Mouse (Mus musculus) forebrain, embryonic 10.5 days (tissue): ENCODE data around the gene Sema6c. TPM values are rescaled to one million over a fixed set of nuclear protein-coding genes. Genes with fewer than 3 reads are reported as not detected.

Source experiments
- DNase-seq: peaks from one replicate; pipeline ENCODE4 v3.0.0-alpha.2; 2017; ENCODE audit warnings: low spot score; ENCODE audit errors: extremely low spot score
- H3K27ac ChIP-seq: fragments of 300-500 bp; sonication (generic); 2 replicates; pipeline ENCODE4 v1.5.1; 2016; ENCODE audit warnings: mild to moderate bottlenecking
- H3K27me3 ChIP-seq: fragments of 300-500 bp; sonication (generic); 2 replicates; pipeline ENCODE4 v1.6.1; 2016; ENCODE audit warnings: mild to moderate bottlenecking; ENCODE audit not compliant: poor library complexity, severe bottlenecking
- H3K36me3 ChIP-seq: fragments of 300-500 bp; sonication (generic); replicated peaks from 2 replicates; pipeline ENCODE4 v1.6.1; 2016; ENCODE audit warnings: mild to moderate bottlenecking, moderate library complexity
- H3K4me1 ChIP-seq: fragments of 300-500 bp; sonication (generic); 2 replicates; pipeline ENCODE4 v1.6.1; 2016
- H3K4me3 ChIP-seq: fragments of 300-500 bp; sonication (generic); 2 replicates; pipeline ENCODE4 v1.5.1; 2016; ENCODE audit warnings: mild to moderate bottlenecking, moderate library complexity
- H3K9me3 ChIP-seq: fragments of 300-500 bp; sonication (generic); 2 replicates; pipeline ENCODE4 v1.6.1; 2016; ENCODE audit warnings: mild to moderate bottlenecking, moderate library complexity
- WGBS: fragments of 180-500 bp; shearing (Covaris S2); methylation state at CpG from one replicate; pipeline ENCODE4 v1.1.7; 2016; 5-methylcytosine and 5-hydroxymethylcytosine counted together
- polyA plus RNA-seq: library from polyadenylated mRNA; unstranded; fragments of >200 nt; fragmentation: Nextera tagmentation; extraction: Ambion mirVana; gene quantifications from 2 replicates; pipeline ENCODE4 v1.2.1, GENCODE M21; 2016

Gene Sema6c
- polyA plus RNA-seq, 1 experiment from 2014 or later = 3.9 TPM

GRCm38 (mm10) chr3:95161041-95161551 lies 839 bp downstream of the Sema6c start:
- H3K27ac ChIP-seq = peak overlapping the region; percentile 81
- peaks cover 48% of the 10 kb centered on the region for H3K27me3 ChIP-seq
- H3K4me1 ChIP-seq = peaks cover 45% of the 10 kb centered on the region
- H3K9me3 ChIP-seq = no peaks in the 10 kb centered on the region
- WGBS = under 1% methylated on average over 30 of the region's 30 CpGs
- peak overlapping the region; percentile 65 for H3K4me3 ChIP-seq
- peaks cover 19% of the 10 kb centered on the region for H3K36me3 ChIP-seq
- DNase-seq = peak; percentile 40

- H3K36me3 ChIP-seq = peaks cover 25% of the 10 kb centered on the region
- H3K4me1 ChIP-seq = peaks cover 45% of the 10 kb centered on the region
- DNase-seq = no peak
- no peaks in the 10 kb centered on the region for H3K9me3 ChIP-seq
- WGBS = 7% methylated on average over 9 of the region's 9 CpGs
- H3K4me3 ChIP-seq = peak overlapping the region; percentile 65
- H3K27me3 ChIP-seq = peaks cover 48% of the 10 kb centered on the region
- H3K27ac ChIP-seq = peak overlapping the region; percentile 81
Observed at GRCm38 (mm10) chr3:95161618-95162344, 1.5 kb downstream of the Sema6c start.

GRCm38 (mm10) chr3:95162345-95162628 lies 2.0 kb downstream of the Sema6c start:
- no peak for DNase-seq
- Histone ChIP-seq H3K36me3 (peaks cover 30% of the 10 kb centered on the region), H3K27me3 (peaks cover 53% of the 10 kb centered on the region), H3K4me1 (peaks cover 45% of the 10 kb centered on the region), H3K4me3 (peak overlapping the region; percentile 65), H3K27ac (no peak overlapping the region), H3K9me3 (no peaks in the 10 kb centered on the region)
- 55% methylated on average over 2 of the region's 2 CpGs for WGBS

GRCm38 (mm10) chr3:95163419-95164255 lies 3.4 kb downstream of the Sema6c start:
- WGBS = 71% methylated on average over 11 of the region's 11 CpGs
- DNase-seq = no peak
- no peaks in the 10 kb centered on the region for H3K9me3 ChIP-seq
- H3K27ac ChIP-seq = 0 out of 2 replicates have a peak overlapping the region, but pooled peaks have one; percentile 20
- H3K4me3 ChIP-seq = peak overlapping the region; percentile 2; the same call in 1 of the 2 replicates
- peaks cover 45% of the 10 kb centered on the region for H3K4me1 ChIP-seq
- H3K27me3 ChIP-seq = peaks cover 59% of the 10 kb centered on the region
- H3K36me3 ChIP-seq = peaks cover 44% of the 10 kb centered on the region

GRCm38 (mm10) chr3:95164256-95164550 lies 3.9 kb downstream of the Sema6c start:
- Histone ChIP-seq H3K27me3 (peaks cover 59% of the 10 kb centered on the region), H3K27ac (no peak overlapping the region), H3K4me3 (no peak overlapping the region), H3K4me1 (peaks cover 45% of the 10 kb centered on the region), H3K9me3 (no peaks in the 10 kb centered on the region), H3K36me3 (peaks cover 49% of the 10 kb centered on the region)
- no peak for DNase-seq
- WGBS = 70% methylated on average over 5 of the region's 5 CpGs

GRCm38 (mm10) chr3:95164840-95165239 lies 4.6 kb downstream of the Sema6c start:
- no peaks in the 10 kb centered on the region for H3K9me3 ChIP-seq
- 87% methylated on average over 5 of the region's 5 CpGs for WGBS
- H3K27ac ChIP-seq = no peak overlapping the region
- peaks cover 56% of the 10 kb centered on the region for H3K36me3 ChIP-seq
- H3K4me3 ChIP-seq = no peak overlapping the region
- H3K4me1 ChIP-seq = peaks cover 39% of the 10 kb centered on the region
- no peak for DNase-seq
- H3K27me3 ChIP-seq = peaks cover 59% of the 10 kb centered on the region

- Histone ChIP-seq H3K9me3 (no peaks in the 10 kb centered on the region), H3K36me3 (peaks cover 78% of the 10 kb centered on the region), H3K27me3 (peaks cover 80% of the 10 kb centered on the region), H3K4me1 (peaks cover 21% of the 10 kb centered on the region), H3K27ac (no peak overlapping the region), H3K4me3 (no peak overlapping the region)
- 87% methylated on average over 10 of the region's 10 CpGs for WGBS
- DNase-seq = no peak
Observed at GRCm38 (mm10) chr3:95169996-95170395, 9.7 kb downstream of the Sema6c start.

GRCm38 (mm10) chr3:95171105-95171504 lies 10.8 kb downstream of the Sema6c start:
- H3K27ac ChIP-seq = no peak overlapping the region
- H3K9me3 ChIP-seq = no peaks in the 10 kb centered on the region
- peaks cover 68% of the 10 kb centered on the region for H3K36me3 ChIP-seq
- peaks cover 84% of the 10 kb centered on the region for H3K27me3 ChIP-seq
- DNase-seq = no peak
- H3K4me1 ChIP-seq = peaks cover 21% of the 10 kb centered on the region
- 88% methylated on average over 6 of the region's 6 CpGs for WGBS
- no peak overlapping the region for H3K4me3 ChIP-seq

- no peaks in the 10 kb centered on the region for H3K9me3 ChIP-seq
- no peak for DNase-seq
- H3K4me3 ChIP-seq = peak overlapping the region; percentile 45
- peaks cover 77% of the 10 kb centered on the region for H3K27me3 ChIP-seq
- H3K4me1 ChIP-seq = peaks cover 21% of the 10 kb centered on the region
- peak overlapping the region; percentile 5; the same call in 1 of the 2 replicates for H3K27ac ChIP-seq
- 11% methylated on average over 84 of the region's 84 CpGs for WGBS
- H3K36me3 ChIP-seq = peaks cover 54% of the 10 kb centered on the region
Observed at GRCm38 (mm10) chr3:95172526-95173255, 12.4 kb downstream of the Sema6c start.

- peaks cover 47% of the 10 kb centered on the region for H3K36me3 ChIP-seq
Observed at GRCm38 (mm10) chr3:95173256-95173949, 13.1 kb downstream of the Sema6c start.

GRCm38 (mm10) chr3:95174011-95174592 lies 13.8 kb downstream of the Sema6c start:
- Histone ChIP-seq H3K36me3 (peaks cover 40% of the 10 kb centered on the region), H3K4me1 (peaks cover 21% of the 10 kb centered on the region), H3K9me3 (no peaks in the 10 kb centered on the region), H3K4me3 (peak overlapping the region; percentile 45), H3K27ac (no peak overlapping the region), H3K27me3 (peaks cover 63% of the 10 kb centered on the region)
- DNase-seq = peak; percentile 82
- 1% methylated on average over 16 of the region's 16 CpGs for WGBS

More at GRCm38 (mm10) chr3:95173256-95173949, 13.1 kb downstream of the Sema6c start:
- Histone ChIP-seq H3K9me3 (no peaks in the 10 kb centered on the region), H3K4me1 (peaks cover 21% of the 10 kb centered on the region), H3K27me3 (peaks cover 70% of the 10 kb centered on the region), H3K27ac (0 out of 2 replicates have a peak overlapping the region, but pooled peaks have one; percentile 5), H3K4me3 (peak overlapping the region; percentile 45)
- 4% methylated on average over 58 of the region's 58 CpGs for WGBS
- DNase-seq = peak; percentile 33

GRCm38 (mm10) chr3:95176500-95176899 lies 16.2 kb downstream of the Sema6c start:
- Histone ChIP-seq H3K27ac (no peak overlapping the region), H3K36me3 (peaks cover 22% of the 10 kb centered on the region), H3K4me1 (peaks cover 21% of the 10 kb centered on the region), H3K9me3 (no peaks in the 10 kb centered on the region), H3K4me3 (no peak overlapping the region), H3K27me3 (peaks cover 39% of the 10 kb centered on the region)
- 53% methylated on average over 3 of the region's 3 CpGs for WGBS
- DNase-seq = no peak
